Mouse (Mus musculus): ENCODE results near the gene Dad1.
"Not testable (repeated sequence)": the region's sequence is repeated elsewhere in the genome, so short reads cannot be mapped to it uniquely, and the experiment has no call there.

Gene Dad1

DNA sequence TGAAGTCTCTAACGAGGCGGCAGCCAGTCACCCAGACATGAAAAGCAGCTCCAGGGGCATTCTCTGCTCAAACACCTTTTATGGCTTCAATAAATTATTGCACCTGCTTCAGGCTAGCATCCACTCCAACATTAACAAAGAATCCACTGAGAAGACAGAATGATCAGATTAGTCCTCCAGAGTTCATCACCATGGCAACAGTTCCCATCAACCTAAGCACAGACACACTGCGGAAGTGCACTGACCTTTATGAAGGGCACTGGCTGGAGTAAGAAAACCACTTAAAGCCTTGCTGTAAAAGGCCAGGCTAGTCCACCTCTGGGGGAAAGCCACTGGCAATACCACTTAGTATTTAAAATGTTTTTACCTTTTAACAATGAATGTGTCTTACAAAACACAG lies 9.7 kb downstream of the Dad1 start:
- DNase-seq = no peak

DNA sequence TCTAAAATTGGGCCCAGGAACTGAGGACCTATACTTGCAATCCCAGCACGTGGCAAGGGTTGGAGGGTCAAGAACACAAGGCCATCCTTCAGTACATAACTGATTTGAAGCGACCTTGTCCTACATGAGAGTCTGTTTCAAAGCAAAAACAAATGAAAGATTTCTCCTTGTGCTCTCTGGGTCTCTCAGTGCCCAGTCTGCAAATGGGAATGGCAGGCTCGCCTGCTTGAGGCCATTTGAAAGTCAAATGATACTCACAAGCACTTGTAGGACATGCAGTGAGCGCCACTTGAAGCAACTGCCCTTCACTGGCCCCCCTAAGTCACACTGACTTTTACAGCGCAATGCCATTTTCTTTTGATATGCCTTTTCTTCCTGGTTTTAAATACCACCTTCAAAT lies 13.4 kb downstream of the Dad1 start:
- DNase-seq = no peak

DNA sequence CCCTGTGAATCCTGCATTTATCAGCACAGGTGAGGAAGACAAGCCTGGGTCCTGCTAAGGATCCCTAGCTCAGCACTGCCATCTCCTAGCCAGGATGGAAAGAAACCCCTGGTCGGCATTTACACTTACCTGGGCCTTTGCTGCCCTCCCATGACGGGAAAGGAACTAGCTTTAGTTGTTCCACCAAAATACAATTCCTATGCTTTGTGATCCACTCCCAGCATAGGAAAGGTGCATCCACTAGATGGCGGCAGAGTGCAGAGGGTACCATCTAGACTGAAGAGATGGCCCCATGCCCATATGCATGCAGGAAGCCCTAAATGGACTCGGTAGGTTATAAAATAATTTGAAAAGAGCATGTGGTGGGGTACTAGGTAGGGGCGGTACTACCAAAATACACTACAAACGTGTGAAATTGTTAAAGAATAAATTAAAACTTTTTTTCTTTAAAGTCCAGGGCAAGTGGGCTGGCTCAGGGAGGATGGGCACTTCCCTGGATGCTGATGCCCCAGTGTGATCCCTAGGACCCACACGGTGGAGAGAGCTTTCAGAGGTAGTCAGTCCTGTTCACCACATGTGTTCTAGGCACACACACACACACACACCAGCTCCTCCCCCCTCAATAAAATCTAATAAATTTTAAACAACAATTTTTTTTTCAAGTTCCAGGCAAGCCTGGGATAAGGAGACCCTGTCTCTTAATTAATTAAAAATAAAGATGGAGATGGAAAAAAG lies 14.7 kb downstream of the Dad1 start:
- peak; percentile 79 to 88 for DNase-seq

DNA sequence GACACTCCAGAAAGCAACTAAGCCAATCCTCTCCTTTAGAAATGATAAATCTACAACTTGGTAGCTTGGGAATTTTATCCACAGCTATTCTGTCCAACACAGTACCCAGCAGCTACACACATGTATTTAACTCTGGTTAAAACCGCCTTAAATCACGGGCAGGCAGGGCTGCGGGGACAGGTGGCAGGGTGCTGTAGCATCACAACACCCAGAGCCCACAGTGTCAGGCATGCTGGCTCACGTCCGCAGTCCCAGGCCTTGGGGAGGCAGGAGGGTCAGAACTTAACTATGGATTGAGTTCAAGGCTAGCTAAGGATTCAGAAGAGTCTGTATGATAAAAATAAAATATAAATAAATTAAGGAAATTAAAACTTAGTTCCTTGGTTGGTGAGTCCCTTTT lies 17.0 kb downstream of the Dad1 start:
- no peak for DNase-seq

DNA sequence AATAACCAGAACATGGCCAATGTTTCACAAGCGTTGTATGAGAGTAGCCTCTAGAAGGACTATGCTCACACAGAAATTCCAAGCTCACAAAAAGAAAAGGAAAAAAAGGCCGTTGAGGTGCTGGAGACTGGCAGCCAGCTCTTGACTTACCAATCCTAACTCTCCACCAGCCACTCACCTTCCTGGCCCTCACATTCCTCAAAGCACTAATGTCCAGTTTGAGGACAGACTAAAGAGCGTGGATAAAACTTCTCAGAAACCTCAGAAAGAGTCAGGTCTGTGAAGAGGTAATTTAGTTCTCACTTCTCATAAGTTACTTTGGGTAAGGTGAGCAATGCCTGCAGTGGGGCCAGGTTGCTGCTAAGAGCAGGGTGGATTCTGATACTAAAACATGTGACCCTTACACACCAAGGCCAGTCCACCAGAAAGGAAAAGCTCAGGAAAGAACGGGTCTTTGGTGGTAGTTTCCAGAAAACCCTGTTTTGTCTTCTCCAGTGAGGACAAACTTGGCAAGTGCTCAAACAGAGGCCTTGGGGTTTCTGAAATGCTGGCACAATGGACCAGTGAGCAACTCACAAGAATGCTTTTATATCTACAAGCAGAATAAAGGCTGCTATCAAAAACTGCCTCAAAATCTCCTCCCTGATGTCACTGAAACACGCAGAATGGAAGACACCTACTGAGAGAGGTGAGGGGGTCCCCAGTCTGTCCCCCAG lies 17.9 kb downstream of the Dad1 start:
- DNase-seq = no peak

DNA sequence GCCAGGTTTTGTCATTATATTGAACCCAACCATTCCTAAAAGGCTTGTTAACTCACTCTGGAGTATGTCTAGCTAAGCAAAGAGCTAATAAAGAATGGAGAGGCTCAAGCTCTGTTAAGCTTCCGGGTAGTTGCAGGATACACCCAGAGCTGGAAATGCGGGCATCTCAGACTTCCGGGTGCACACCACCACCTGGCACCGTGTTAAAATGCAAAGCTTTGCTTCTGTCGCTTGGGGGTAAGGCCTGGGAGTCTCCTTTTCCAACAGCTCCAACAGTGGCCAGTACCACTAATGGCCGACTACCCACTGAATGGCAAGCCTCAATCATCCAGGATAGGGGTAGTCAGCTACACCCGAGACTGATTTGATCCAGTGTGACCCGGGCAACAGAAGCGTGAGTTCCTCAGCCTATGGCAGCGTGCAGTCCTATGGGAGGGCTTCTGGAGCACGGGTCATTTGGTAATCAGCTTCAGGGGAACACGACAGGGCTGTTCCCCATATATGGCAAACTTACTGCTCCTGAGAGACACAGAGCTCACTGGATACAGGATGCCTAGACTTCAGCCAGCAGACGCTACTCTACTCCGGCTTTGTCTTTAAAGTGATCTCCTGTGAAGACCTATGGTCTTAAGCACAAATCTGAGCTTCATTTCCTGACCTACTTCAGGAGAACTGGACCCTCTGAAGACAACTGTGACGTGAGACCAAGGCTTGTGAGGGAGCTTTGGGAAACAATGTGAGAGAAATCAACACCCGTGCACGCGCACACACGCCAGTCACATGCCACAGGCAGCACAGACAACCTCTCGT lies 19.5 kb downstream of the Dad1 start:
- DNase-seq = no peak

DNA sequence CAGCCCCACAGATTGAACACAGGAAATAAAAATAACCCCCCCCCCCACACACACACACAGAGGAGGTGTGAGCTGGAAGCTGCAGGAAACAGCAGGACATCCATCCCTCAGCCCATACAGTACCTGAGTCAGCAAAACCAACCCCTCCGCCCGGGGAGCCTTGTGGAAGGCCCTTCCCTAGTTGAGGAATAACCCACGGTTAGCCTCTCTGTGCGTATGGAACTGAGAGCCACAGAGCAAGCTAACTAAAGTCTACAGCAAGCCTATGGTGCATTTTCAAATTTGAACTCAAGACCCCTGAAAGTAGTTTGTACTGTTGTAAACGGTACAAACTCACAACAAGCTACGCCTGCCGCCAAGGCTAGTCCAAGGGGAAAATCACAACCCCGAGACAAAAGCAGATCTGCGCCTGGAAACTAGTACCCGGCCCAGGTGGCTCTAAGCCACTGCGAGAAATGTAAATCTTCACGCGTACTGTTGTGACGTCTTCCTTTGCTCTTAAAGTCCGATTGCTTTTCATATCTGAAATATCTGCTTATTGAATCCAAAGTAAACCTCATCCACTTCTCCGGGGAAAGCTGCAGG lies 20.3 kb downstream of the Dad1 start:
- DNase-seq = no peak

DNA sequence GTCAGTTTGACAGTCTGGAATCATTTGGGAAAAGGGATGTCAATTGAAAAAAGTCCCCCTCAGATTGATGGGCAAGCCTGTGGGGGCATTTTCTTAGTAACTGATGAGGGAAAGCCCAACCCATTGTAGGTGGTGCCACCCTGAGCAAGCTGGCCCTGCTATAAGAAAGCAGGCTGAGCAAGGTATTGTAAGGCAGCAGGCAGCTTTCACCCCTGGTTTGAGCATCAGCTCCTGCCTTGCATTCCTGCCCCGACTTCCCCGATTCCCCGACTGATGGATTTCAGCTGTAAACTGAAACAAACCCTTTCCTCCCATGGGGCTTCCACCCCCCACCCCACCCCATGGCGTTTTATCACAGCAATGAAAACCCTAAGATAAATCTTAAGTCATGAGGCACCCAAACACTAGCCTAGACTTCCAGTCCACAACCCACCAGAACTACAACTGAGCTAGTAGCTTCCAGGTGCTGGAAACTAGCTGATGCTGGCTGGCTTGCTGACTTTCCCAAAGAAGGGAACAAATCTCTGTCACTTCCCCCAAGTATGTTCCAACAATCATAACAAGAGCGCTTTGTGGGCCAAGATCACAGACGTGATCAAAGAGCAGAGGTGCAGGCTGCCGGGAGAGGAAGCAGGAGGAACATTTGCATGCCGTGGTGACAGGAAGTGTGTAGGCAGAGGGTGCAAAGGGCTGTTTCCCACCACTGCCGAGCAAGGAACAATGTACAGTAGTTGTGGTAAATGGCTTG lies 20.9 kb downstream of the Dad1 start:
- DNase-seq = peak; percentile 68 to 82

DNA sequence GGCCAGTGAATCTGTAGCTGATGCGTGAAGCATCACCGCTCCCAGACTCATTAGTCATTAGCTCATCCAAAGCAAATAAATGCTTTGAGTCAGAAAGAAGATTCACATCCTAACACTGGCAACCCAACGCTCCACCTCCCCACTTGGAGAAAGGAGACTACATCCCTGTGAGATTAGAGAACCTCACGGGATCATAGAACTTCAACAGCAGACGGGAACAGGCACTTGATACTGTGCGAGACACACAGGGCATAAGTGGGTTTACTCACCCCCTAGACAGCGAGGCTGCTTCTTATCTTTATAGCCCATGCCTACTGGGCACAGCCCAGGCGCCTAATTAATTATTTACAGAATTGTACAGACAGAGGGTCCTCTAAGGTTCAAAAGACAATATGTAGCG lies 21.8 kb downstream of the Dad1 start:
- DNase-seq = no peak

DNA sequence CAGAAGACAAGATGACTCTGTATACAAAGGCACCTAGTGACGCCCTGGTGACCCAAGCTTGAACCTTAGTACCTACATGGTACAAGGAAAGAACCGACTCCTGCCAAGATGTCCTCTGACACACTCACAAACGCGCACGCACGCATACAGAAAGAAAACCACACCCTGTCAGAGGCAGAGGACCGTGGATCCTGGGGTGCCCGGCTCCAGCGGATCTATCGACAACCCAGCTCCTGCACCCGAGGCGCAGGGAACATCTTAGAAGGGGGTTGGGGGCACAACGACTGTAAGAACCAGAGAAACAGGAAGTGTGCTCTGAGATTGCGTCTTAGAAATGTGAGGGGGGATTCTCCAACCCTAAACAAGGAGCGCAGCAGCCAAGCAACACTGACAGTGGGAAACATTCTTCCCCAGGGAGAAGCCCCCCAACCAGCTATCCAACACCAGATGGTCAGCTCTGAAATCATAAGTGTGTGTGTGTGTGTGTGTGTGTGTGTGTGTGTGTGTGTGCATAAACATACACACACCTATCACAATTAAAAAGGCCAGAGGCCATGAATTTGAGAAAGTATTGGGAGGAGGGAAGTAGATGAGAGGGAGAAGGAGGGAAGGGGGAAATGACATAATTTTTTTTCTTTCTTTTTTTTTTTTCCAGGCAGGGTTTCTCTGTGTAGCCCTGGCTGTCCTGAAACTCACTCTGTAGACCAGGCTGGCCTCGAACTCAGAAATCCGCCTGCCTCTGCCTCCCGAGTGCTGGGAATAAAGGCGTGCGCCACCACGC lies 22.5 kb downstream of the Dad1 start:
- DNase-seq = peak in 1 of 2 experiments; percentile 15

DNA sequence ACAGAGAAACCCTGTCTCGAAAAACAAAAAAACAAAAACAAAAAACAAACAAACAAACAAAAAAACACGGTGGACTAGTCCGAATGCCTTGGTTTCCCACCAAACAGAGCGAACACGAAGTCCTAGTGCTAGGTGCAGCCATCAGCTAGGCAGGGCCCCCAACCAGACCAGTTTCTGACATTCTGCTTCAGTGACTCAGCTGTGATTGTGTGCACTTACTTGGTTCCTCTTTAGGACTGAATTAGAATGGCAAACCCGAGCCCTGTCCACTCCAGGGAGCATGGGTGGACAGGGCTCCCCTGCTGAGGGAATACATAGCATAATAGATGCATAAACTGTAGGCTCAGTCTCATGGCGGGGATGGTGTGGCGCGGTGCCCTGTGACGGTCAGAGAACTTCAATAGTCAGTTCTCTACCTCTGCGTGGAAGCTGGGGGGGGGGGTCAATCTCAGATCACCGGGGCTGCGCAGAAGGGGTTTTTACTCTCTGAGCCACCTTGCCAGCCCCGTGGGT lies 23.2 kb downstream of the Dad1 start:
- DNase-seq = peak in 1 of 2 experiments; percentile 14

DNA sequence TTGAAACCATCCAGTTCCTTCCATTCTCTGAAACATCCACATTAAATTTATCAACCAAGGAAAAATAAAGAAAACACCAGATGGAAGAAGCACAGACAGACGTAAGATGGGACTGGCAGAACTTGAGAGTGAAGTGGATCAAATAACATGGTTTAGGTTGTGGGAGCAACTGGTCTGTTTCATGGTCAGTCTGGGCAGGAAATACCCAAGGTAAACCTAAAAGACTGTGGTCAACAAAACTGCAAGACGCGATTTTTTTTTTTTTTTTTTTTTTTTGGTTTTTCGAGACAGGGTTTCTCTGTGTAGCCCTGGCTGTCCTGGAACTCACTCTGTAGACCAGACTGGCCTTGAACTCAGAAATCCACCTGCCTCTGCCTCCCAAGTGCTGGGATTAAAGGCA lies 24.1 kb downstream of the Dad1 start:
- not testable (repeated sequence) for DNase-seq

DNA sequence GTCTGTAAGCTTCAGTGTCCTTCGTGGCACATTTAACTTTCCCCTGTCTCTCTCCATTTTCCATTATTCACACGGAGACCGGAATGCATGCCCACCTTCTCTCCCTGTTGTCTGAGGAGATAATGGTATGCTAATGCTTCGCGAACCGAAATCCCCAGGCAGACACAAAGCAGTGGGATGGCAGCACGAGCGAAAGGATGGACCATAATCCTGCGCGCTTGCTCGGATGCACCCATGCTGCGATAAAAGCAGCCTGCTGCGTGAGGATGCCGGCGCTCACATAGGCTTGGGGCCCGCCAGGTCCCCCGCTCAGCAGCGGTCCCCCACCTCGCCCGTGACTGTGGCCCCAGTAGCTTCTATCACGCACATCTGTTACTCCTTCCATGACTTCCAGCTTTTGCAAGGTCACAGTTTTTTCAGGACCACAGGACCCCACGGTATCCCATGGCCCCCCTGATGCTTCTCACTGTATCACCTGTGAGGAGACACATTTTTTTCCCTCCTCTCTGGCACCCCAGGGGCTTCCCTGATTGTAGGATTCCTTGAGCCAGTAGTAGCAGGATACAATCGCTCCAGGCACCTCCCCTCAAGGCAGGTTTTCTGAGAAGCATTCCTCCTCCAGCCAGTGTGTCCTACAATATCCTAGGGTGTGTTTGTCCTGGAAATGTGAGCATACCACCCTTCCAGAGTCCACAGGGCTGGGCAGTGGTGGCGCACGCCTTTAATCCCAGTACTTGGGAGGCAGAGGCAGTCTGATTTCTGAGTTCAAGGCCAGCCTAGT lies 24.8 kb downstream of the Dad1 start:
- DNase-seq = no peak

DNA sequence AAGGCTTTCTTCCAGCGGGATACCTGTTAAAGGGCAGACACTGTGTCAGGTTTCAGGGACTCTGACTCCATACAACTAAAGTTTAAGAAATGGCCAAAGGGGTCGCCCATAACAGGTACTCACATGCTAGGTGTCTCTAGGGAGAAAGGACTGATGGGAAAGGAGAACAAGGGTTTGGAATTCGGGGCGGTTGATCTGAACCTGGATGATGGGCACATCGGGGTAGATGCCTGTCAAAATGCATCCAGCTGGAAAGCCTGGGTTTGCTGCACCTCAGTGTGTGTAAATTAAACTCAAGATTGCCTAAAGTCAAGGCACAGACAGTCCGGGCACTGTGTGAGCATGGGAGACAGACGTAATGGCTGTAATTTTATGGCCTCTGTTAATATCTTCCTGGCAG lies 25.4 kb downstream of the Dad1 start:
- no peak for DNase-seq

DNA sequence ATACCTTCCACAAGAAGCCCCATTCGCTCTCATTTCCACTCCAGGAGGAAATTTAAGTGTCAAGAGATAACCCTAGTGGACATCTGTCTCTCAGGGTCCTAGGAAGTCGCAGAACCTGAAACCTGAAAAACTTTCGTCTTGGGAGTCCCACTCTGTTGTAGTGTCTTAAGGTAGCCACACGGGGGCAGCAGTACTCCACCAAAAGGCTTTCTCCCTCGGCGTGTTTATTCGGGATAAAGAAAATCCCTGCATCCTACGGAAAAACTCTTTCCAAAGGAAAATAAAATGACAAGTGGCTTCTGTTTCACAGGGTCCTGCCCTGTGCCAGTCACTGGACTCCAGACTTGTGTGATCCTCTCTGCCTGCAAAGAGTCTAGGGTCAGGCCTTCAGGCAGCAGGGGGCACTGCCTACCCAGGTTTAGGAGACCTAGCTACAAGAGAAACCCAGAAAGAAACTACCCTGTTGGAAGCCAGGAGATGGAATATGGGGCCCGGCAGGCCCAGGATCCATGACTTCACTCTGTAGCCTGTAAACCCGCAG lies 25.9 kb downstream of the Dad1 start:
- DNase-seq = peak; percentile 76 to 82

DNA sequence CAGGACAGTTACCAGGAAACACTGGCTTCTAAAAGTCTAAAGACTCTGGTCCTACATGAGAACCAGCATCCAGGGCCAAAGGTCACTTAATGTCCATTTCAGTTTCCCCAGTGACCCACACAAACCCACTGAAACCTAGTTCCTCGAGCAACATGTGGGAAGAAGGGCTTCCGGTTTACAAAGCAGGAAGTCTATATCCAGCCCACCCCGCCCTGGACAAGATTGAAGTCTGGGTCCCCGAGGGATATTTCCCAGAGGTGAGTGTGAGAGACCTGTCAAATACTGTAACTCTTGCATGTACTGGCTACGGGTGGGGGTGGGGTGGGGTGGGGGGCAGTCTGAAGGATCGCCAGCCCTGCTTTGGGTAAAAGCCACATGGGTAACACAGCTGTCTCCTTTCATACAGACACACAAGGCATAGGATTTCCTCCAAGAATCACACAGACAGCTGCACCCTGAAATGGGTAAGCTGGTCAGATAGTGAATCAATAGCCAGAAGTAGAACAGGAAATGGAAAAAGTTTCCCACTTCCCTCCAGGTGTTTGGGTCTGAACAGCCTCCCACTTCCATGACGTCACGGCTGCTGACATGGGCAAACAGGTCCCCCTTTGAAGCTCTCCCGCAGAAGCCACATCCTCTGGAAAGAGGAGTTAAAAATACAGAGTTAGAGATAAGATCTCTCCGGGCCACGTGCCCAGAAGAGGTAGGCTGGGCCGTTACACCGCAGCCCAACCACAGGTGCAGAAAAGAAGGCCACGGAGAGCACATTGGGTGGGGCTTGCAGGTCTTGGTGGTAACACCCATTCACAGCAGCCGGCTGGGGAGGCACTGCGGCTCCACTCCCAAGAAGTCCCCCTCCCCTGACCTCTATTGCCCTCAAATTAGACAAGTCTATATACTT lies 26.7 kb downstream of the Dad1 start:
- peak; percentile 80 to 84 for DNase-seq

DNA sequence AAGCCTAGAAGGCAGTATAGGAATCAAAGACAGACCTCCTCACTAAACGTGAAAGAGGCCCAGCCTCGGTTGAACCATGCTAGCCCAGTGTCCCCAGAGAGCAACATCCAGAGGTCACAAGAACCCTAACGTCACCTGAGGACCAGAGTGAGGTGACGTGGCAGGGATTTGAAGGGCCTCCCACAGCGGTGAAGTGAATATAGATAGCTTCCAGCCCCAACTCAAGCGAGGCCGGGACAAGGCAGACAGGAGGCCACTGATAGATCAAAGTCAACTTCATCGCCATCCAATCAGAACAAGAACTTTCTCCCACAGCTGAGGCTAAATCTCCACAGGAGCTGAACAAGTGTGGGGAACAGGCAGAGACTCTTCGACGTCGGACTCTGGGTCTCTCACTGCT lies 28.2 kb downstream of the Dad1 start:
- no peak for DNase-seq

DNA sequence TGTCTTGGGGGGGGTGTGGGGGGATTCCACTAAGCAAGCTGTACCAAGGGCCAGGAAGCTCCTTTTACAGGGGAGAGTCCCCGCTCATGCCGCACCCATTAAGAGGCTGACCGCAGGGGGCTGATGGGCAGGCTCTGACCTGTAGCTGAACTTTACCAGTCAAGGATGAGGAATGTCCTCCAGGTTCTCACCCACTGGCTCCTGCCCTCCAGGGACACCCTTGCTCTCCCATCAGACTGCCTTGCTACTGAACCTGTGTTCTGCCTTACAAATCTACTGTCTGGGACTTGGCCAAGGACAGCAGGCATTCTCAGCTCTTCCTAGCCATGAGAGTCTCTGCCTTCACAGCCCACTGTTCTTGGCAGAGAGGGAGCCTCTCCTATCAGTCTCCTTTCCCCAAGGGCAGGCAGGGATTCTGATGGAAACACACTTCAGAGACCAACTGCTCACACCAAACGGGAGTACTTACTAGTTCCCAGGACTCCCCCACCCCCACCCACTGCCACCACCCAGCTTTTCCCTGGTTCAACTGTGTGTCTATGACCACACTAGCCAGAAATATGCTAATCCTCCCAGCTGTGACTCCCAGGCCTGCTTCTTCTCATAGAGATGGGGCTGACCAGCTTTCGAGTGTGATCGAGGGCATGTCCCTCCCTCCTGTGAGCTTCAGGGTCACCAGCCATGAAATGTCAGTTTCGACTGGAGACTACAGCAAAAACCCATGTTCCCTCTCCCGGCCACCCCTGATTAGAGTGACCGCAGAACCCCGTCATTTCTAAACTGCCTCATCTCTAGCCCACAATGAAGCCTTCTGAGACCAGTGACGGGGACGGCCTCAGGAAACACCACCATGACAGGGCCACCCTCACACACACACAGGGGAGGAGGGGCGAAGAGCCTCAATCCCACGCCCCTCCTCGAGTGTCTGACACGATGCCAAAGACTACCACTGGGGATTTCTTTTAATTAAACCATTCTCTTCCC lies 29.1 kb downstream of the Dad1 start:
- peak; percentile 25 to 46 for DNase-seq
